Comparison of ENCODE assay signal across 8 mouse cellular contexts in genomic region chr11:94161267-94161646, GRCm38 (mm10). TPM values are rescaled to one million over a fixed set of nuclear protein-coding genes. Genes with fewer than 3 reads are reported as not detected.
DNase-seq lines count a peak whose midpoint lies in the region; ATAC-seq and TF ChIP-seq lines count a peak whose summit lies in the region.
"Had no signal": no experiment of that assay in that cellular context is flagged by ENCODE, and none has a peak within 500 bp of the region (broad histone marks: within the 10 kb centered on the region; RNA-seq: fewer than 3 reads in every experiment).

No protein-coding gene starts in this region.

- H3K4me3 ChIP-seq in E14TG2a.4 (replicated peaks; ENCODE audit: low read length) = peak overlapping the region; percentile 60
- H3K4me3 ChIP-seq in embryonic facial prominence, embryonic 14.5 days (ENCODE audit: low read depth, low read length) = no peak overlapping the region
- H3K4me3 ChIP-seq in stomach, postnatal 0 days (ENCODE audit: low read depth, low read length) = 0 out of 2 replicates have a peak overlapping the region, but pooled peaks have one; percentile 10
- H3K4me3 ChIP-seq: erythroblast, embryonic 14.5 days had no signal

- H3K36me3 ChIP-seq in E14TG2a.4 (ENCODE audit: insufficient read depth, low read length) = no peaks in the 10 kb centered on the region
- H3K36me3 ChIP-seq in embryonic facial prominence, embryonic 14.5 days (ENCODE audit: control insufficient read depth, insufficient read depth, low read length) = no peaks in the 10 kb centered on the region
- H3K36me3 ChIP-seq in stomach, postnatal 0 days (ENCODE audit: control insufficient read depth, insufficient read depth, low read length) = no peaks in the 10 kb centered on the region

- H3K27me3 ChIP-seq in E14TG2a.4 (ENCODE audit: insufficient read depth, low read length) = no peaks in the 10 kb centered on the region; the same call in 1 of the 2 replicates
- H3K27me3 ChIP-seq in embryonic facial prominence, embryonic 14.5 days (replicated peaks; ENCODE audit: control insufficient read depth, insufficient read depth, low read length) = no peaks in the 10 kb centered on the region
- H3K27me3 ChIP-seq in stomach, postnatal 0 days (ENCODE audit: control insufficient read depth, insufficient read depth, low read length) = no peaks in the 10 kb centered on the region

- intact Hi-C loops in heart, postnatal 36 days (cut with DNase I) = loop anchor here (2.0 kb wide), 2 partner anchors 26 to 50 kb away; partner anchors contain the start of gene Tob1

- H3K27ac ChIP-seq in embryonic facial prominence, embryonic 14.5 days (replicated peaks; ENCODE audit: low read depth, low read length) = peak overlapping the region; percentile 88
- H3K27ac ChIP-seq in stomach, postnatal 0 days (replicated peaks) = peak overlapping the region; percentile 95

- H3K4me1 ChIP-seq in E14TG2a.4 (replicated peaks; ENCODE audit: low read depth, low read length) = peaks cover 93% of the 10 kb centered on the region
- peaks cover 21% of the 10 kb centered on the region for H3K4me1 ChIP-seq in embryonic facial prominence, embryonic 14.5 days (ENCODE audit: control insufficient read depth, insufficient read depth, low read length)
- H3K4me1 ChIP-seq in stomach, postnatal 0 days (replicated peaks; ENCODE audit: control insufficient read depth, insufficient read depth) = peaks cover 9% of the 10 kb centered on the region

- H3K4me2 ChIP-seq in embryonic facial prominence, embryonic 14.5 days (ENCODE audit: low read depth, low read length) = peak overlapping the region; percentile 50
- peak overlapping the region; percentile 44 for H3K4me2 ChIP-seq in stomach, postnatal 0 days (replicated peaks; ENCODE audit: low read depth)

- ATAC-seq in embryonic facial prominence, embryonic 14.5 days (ENCODE audit: low read depth) = no peak; the same call in 1 of the 2 replicates
- ATAC-seq in stomach, postnatal 0 days (ENCODE audit: low FRiP score, low TSS enrichment) = peak; percentile 72

- 37% methylated on average over 7 of the region's 9 CpGs for WGBS in embryonic facial prominence, embryonic 14.5 days
- 9% methylated on average over 9 of the region's 9 CpGs for WGBS in large intestine, adult 2 months
- WGBS in stomach, postnatal 0 days = 18% methylated on average over 6 of the region's 9 CpGs

- DNase-seq in adrenal gland, adult 8-10 months = peak; percentile 86
- DNase-seq in embryonic facial prominence, embryonic 14.5 days (ENCODE audit: low spot score) = peak; percentile 65
- peak; percentile 44 to 54 for DNase-seq in heart, postnatal 36 days
- DNase-seq in large intestine, adult 2 months (ENCODE audit: low read depth, low spot score) = peak; percentile 93
- DNase-seq in lung, postnatal 4 days = peak; percentile 62
- peak; percentile 91 for DNase-seq in stomach, postnatal 0 days (ENCODE audit: low spot score)

- TF ChIP-seq CTCF in E14TG2a.4 (conservative IDR thresholded peaks at IDR 0.05; ENCODE audit: low read length) = no peak
- TF ChIP-seq CTCF in stomach, postnatal 0 days (IDR thresholded peaks at IDR 0.05; ENCODE audit: low read depth) = 0 out of 2 replicates have a peak, but pooled peaks have one; percentile 2

- peak overlapping the region; percentile 54; the same call in 1 of the 2 replicates for H3K9ac ChIP-seq in embryonic facial prominence, embryonic 14.5 days (ENCODE audit: low read depth, low read length)
- peak overlapping the region; percentile 58 for H3K9ac ChIP-seq in stomach, postnatal 0 days (ENCODE audit: low read length)

- TF ChIP-seq EP300 in stomach, postnatal 0 days (optimal IDR thresholded peaks at IDR 0.05) = no peak

- no peaks in the 10 kb centered on the region for H3K9me3 ChIP-seq in E14TG2a.4 (ENCODE audit: low read length)
- no peaks in the 10 kb centered on the region for H3K9me3 ChIP-seq in embryonic facial prominence, embryonic 14.5 days (ENCODE audit: control insufficient read depth, low read length)
- no peaks in the 10 kb centered on the region for H3K9me3 ChIP-seq in stomach, postnatal 0 days (ENCODE audit: control insufficient read depth, low read length)

RNA-seq across cellular contexts. Expression of gene Tob1, which starts 50.0 kb away (rescaled TPM):
- total RNA-seq in adrenal gland, adult 8-10 months (2022) = 100 to 1,000 TPM; 162 to 301 (median 191) TPM
- 33.8 and 40.3 TPM in 2 replicates for polyA plus RNA-seq in embryonic facial prominence, embryonic 14.5 days (2014; fragmentation: Nextera tagmentation; extraction: Ambion mirVana)
- 10 to 100 TPM; 53.0 to 55.2 TPM for total RNA-seq in heart, postnatal 36 days (2021)
- 34.1 and 79.2 TPM in 2 replicates for polyA plus RNA-seq in large intestine, adult 2 months (2012; rRNA removed)
- polyA plus RNA-seq in stomach, postnatal 0 days (2015; fragmentation: Nextera tagmentation; extraction: Ambion mirVana) = 71.1 and 74.1 TPM in 2 replicates
